Mouse (Mus musculus) retina, adult 2 months (tissue): Measurements from ENCODE around the gene Nudt9.

Source experiments
- DNase-seq: peaks from one replicate; pipeline ENCODE4 v3.0.0-alpha.2; 2012; ENCODE audit warnings: low read depth, low spot score

Nudt9 gene

GRCm38 (mm10) chr5:104036686-104037085 lies 9.4 kb upstream of the Nudt9 start:
- no peak for DNase-seq

GRCm38 (mm10) chr5:104039154-104039932 lies 6.8 kb upstream of the Nudt9 start:
- DNase-seq = no peak

GRCm38 (mm10) chr5:104042906-104043305 lies 3.2 kb upstream of the Nudt9 start:
- no peak for DNase-seq

GRCm38 (mm10) chr5:104043704-104044103 lies 2.4 kb upstream of the Nudt9 start:
- no peak for DNase-seq

GRCm38 (mm10) chr5:104047200-104048105 lies 1.3 kb downstream of the Nudt9 start:
- DNase-seq = no peak

- DNase-seq = no peak
These were observed 2.0 kb downstream of the Nudt9 start for GRCm38 (mm10) chr5:104048139-104048538.

GRCm38 (mm10) chr5:104052956-104053355 lies 6.8 kb downstream of the Nudt9 start:
- DNase-seq = no peak

- DNase-seq = no peak
These were observed 8.8 kb downstream of the Nudt9 start for GRCm38 (mm10) chr5:104054938-104055337.

GRCm38 (mm10) chr5:104055816-104056215 lies 9.7 kb downstream of the Nudt9 start:
- DNase-seq = no peak

- no peak for DNase-seq
These were observed 10.2 kb downstream of the Nudt9 start for GRCm38 (mm10) chr5:104056295-104056694.

- no peak for DNase-seq
These were observed 11.9 kb downstream of the Nudt9 start for GRCm38 (mm10) chr5:104058021-104058420.

GRCm38 (mm10) chr5:104059628-104060027 lies 13.5 kb downstream of the Nudt9 start:
- DNase-seq = no peak

GRCm38 (mm10) chr5:104060429-104060828 lies 14.3 kb downstream of the Nudt9 start:
- no peak for DNase-seq

GRCm38 (mm10) chr5:104061936-104062772 lies 16.0 kb downstream of the Nudt9 start:
- no peak for DNase-seq

- DNase-seq = no peak
These were observed 16.9 kb downstream of the Nudt9 start for GRCm38 (mm10) chr5:104062773-104063551.

GRCm38 (mm10) chr5:104068751-104069150 lies 22.6 kb downstream of the Nudt9 start:
- no peak for DNase-seq

GRCm38 (mm10) chr5:104071048-104071447 lies 24.9 kb downstream of the Nudt9 start:
- DNase-seq = no peak

GRCm38 (mm10) chr5:104072272-104072886 lies 26.3 kb downstream of the Nudt9 start:
- DNase-seq = no peak

- no peak for DNase-seq
These were observed 27.5 kb downstream of the Nudt9 start for GRCm38 (mm10) chr5:104073602-104074001.

GRCm38 (mm10) chr5:104074388-104074787 lies 28.3 kb downstream of the Nudt9 start:
- peak; percentile 26 for DNase-seq
